Mouse (Mus musculus): Measurements from ENCODE around the gene Capzb.

The Capzb gene

GRCm38 (mm10) chr4:139270168-139270567, 77.5 kb downstream of the Capzb start:
- DNase-seq (ENCODE audit: low spot score): no peak

- DNase-seq (ENCODE audit: low spot score): no peak
These were observed 78.9 kb downstream of the Capzb start for GRCm38 (mm10) chr4:139271562-139271961.

GRCm38 (mm10) chr4:139272951-139273680, 80.4 kb downstream of the Capzb start:
- DNase-seq (ENCODE audit: low spot score): no peak

GRCm38 (mm10) chr4:139274573-139274972, 81.9 kb downstream of the Capzb start:
- no peak for DNase-seq (ENCODE audit: low spot score)

- no peak for DNase-seq (ENCODE audit: low spot score)
These were observed 83.7 kb downstream of the Capzb start for GRCm38 (mm10) chr4:139276411-139276810.

GRCm38 (mm10) chr4:139280530-139280929, 87.8 kb downstream of the Capzb start:
- no peak for DNase-seq (ENCODE audit: low spot score)

- DNase-seq (ENCODE audit: low spot score): no peak
These were observed 89.2 kb downstream of the Capzb start for GRCm38 (mm10) chr4:139281791-139282345.

- DNase-seq (ENCODE audit: low spot score): peak; percentile 66
These were observed 90.3 kb downstream of the Capzb start for GRCm38 (mm10) chr4:139282955-139283417.

GRCm38 (mm10) chr4:139284877-139285276, 92.2 kb downstream of the Capzb start:
- no peak for DNase-seq (ENCODE audit: low spot score)

- no peak for DNase-seq (ENCODE audit: low spot score)
These were observed 93.5 kb downstream of the Capzb start for GRCm38 (mm10) chr4:139286234-139286633.

GRCm38 (mm10) chr4:139287122-139287863, 94.6 kb downstream of the Capzb start:
- peak; percentile 93 for DNase-seq (ENCODE audit: low spot score)

- peak; percentile 69 for DNase-seq (ENCODE audit: low spot score)
These were observed 96.3 kb downstream of the Capzb start for GRCm38 (mm10) chr4:139289017-139289416.

- no peak for DNase-seq (ENCODE audit: low spot score)
These were observed 98.4 kb downstream of the Capzb start for GRCm38 (mm10) chr4:139291099-139291498.

GRCm38 (mm10) chr4:139292038-139292437, 99.3 kb downstream of the Capzb start:
- DNase-seq (ENCODE audit: low spot score): no peak

GRCm38 (mm10) chr4:139297566-139297965, 104.9 kb downstream of the Capzb start:
- peak; percentile 77 for DNase-seq (ENCODE audit: low spot score)

GRCm38 (mm10) chr4:139298671-139299366, 106.1 kb downstream of the Capzb start:
- DNase-seq (ENCODE audit: low spot score): no peak

- no peak for DNase-seq (ENCODE audit: low spot score)
These were observed 109.1 kb downstream of the Capzb start for GRCm38 (mm10) chr4:139301780-139302179.

GRCm38 (mm10) chr4:139302241-139302640, 109.5 kb downstream of the Capzb start:
- no peak for DNase-seq (ENCODE audit: low spot score)

- DNase-seq (ENCODE audit: low spot score): no peak
These were observed 112.8 kb downstream of the Capzb start for GRCm38 (mm10) chr4:139305521-139305920.

GRCm38 (mm10) chr4:139307916-139308315, 115.2 kb downstream of the Capzb start:
- no peak for DNase-seq (ENCODE audit: low spot score)

GRCm38 (mm10) chr4:139309651-139310050, 117.0 kb downstream of the Capzb start:
- no peak for DNase-seq (ENCODE audit: low spot score)

GRCm38 (mm10) chr4:139310171-139310898, 117.6 kb downstream of the Capzb start, which contains the start of the genes Pqlc2 and Akr7a5:
Gene Pqlc2 (minus strand): TSS chr4:139310708.
Gene Akr7a5 (plus strand): TSS chr4:139310744.
- DNase-seq (ENCODE audit: low spot score): peak; percentile 100

Measured in testis, postnatal 10 days (tissue).